Mouse (Mus musculus): ENCODE results near the gene Hoxa5.

DNA sequence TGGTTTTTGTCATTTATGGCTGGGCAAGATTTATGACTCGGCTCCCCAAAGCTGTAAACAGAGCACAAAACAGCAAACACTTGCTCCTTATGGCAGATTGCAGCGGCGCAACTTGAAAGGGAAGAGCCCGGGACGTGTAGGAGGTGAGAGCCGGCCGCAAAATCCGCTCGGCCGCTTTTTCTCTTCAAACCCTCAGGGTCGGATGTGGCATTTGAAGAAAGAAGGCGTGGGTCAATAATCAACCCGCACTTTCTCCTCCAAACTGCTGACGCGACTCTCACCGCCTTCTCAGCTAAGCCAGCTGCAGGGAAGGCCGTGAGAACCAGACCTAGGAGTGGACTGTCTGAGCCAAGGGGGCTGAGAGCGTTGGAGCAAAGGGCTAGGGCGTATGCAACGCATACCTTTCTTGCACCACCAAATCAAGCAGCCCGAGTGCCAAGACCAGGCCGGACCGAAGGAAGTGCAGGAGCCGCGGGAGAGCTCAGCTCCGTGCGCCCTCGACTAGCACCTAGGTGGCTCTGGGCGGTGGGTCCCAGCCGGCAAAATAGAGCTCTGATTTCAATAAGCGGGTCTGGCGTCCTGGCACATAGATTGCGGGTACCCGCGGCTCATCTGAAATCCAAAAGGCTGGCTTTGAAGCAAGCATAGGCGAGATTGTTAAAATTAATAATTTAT is 27.2 kb downstream of the Hoxa5 start, which contains the start of gene 5730596B20Rik:
- no peak for TF ChIP-seq CHD2 (IDR thresholded peaks at IDR 0.05; ENCODE audit: low read length)
- TF ChIP-seq TBP (conservative IDR thresholded peaks at IDR 0.05; ENCODE audit: low read depth, low read length) = no peak
- no peak for TF ChIP-seq CTCF (conservative IDR thresholded peaks at IDR 0.05 in 1 of 2, IDR thresholded peaks at IDR 0.05 in 1 of 2; ENCODE audit: low read depth in 2 of 2, low read length in 2 of 2)
- no peak for TF ChIP-seq GABPA (IDR thresholded peaks at IDR 0.05; ENCODE audit: insufficient replicate concordance, low read depth, low read length)
- TF ChIP-seq ZKSCAN1 (IDR thresholded peaks at IDR 0.05; ENCODE audit: borderline replicate concordance, low read depth, low read length) = no peak
- TF ChIP-seq ETS1 (conservative IDR thresholded peaks at IDR 0.05; ENCODE audit: low read depth, low read length) = no peak
- no peak for TF ChIP-seq E2F4 (IDR thresholded peaks at IDR 0.05; ENCODE audit: insufficient replicate concordance, low read depth, low read length)
